Mouse (Mus musculus): ENCODE data around the gene Umodl1. TPM values are rescaled to one million over a fixed set of nuclear protein-coding genes. Genes with fewer than 3 reads are reported as not detected.

Gene Umodl1
- polyA plus RNA-seq, 1 experiment from 2014 or later, result not detected

DNA sequence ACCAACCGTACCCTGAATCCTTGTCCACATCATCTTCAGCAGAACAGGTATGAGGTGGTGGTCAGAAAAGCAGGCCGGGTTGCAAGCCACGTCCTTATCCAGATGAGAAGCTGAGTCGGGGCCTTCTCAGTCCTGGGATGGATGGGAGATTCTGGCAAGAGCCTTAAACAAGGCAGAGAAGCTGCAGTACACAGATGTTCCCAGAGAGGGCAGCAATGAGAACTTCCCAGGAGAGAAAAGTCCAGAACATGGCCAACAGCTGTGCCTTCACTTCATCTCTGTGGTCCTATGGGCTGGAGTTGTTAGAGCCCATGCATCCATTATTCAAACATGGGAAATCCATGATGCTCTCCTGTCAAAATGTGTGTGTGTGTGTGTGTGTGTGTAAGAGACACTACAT is 63.8 kb downstream of the Umodl1 start:
- peak; percentile 76 for DNase-seq (ENCODE audit: low spot score)
- peak; percentile 77 for TF ChIP-seq CTCF (IDR thresholded peaks at IDR 0.05; ENCODE audit: low read depth)
- TF ChIP-seq EP300 (optimal IDR thresholded peaks at IDR 0.05), result no peak
- H3K9me3 ChIP-seq (ENCODE audit: control insufficient read depth, low read length), result no peaks in the 10 kb centered on the region
- no peak overlapping the region for H3K27ac ChIP-seq (replicated peaks)
- no peak for ATAC-seq (ENCODE audit: low FRiP score, low TSS enrichment)
- no peak overlapping the region for H3K9ac ChIP-seq (ENCODE audit: low read length)
- no peak overlapping the region for H3K4me2 ChIP-seq (replicated peaks; ENCODE audit: low read depth)
- H3K27me3 ChIP-seq (ENCODE audit: control insufficient read depth, insufficient read depth, low read length), result no peaks in the 10 kb centered on the region
- 60% methylated on average over 4 of the region's 4 CpGs for WGBS
- no peaks in the 10 kb centered on the region for H3K36me3 ChIP-seq (ENCODE audit: control insufficient read depth, insufficient read depth, low read length)
- H3K4me3 ChIP-seq (ENCODE audit: low read depth, low read length), result no peak overlapping the region
- H3K4me1 ChIP-seq (replicated peaks; ENCODE audit: control insufficient read depth, insufficient read depth), result no peaks in the 10 kb centered on the region

DNA sequence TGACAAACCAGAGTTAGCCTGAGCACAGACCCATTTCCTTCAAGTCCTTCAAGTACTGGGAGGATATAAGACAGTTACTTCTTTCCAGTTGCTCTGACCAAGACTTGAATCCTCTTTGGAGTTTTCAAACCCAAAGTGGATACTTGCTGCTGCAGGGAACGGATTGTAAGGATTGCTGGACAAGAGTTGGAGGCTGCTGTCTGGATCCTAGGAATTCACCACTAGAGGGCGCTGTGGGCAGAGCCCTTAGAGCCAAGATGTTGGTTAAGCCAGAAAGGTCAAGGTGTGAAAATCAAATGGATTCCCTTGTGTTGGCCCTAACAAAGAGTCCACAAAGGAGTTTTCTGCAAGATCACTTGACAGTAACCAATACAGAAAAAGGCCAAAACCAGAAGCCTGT is 65.1 kb downstream of the Umodl1 start:
- H3K4me3 ChIP-seq (ENCODE audit: low read depth, low read length), result no peak overlapping the region
- ATAC-seq (ENCODE audit: low FRiP score, low TSS enrichment) (no peak), DNase-seq (ENCODE audit: low spot score) (peak; percentile 72)
- TF ChIP-seq EP300 (optimal IDR thresholded peaks at IDR 0.05), result no peak
- peak; percentile 87 for TF ChIP-seq CTCF (IDR thresholded peaks at IDR 0.05; ENCODE audit: low read depth)
- 12% methylated on average over 2 of the region's 2 CpGs for WGBS
- H3K4me1 ChIP-seq (replicated peaks; ENCODE audit: control insufficient read depth, insufficient read depth), result no peaks in the 10 kb centered on the region
- H3K27ac ChIP-seq (replicated peaks), result no peak overlapping the region
- H3K9me3 ChIP-seq (ENCODE audit: control insufficient read depth, low read length), result no peaks in the 10 kb centered on the region
- no peak overlapping the region for H3K4me2 ChIP-seq (replicated peaks; ENCODE audit: low read depth)
- H3K27me3 ChIP-seq (ENCODE audit: control insufficient read depth, insufficient read depth, low read length), result no peaks in the 10 kb centered on the region
- no peak overlapping the region for H3K9ac ChIP-seq (ENCODE audit: low read length)
- no peaks in the 10 kb centered on the region for H3K36me3 ChIP-seq (ENCODE audit: control insufficient read depth, insufficient read depth, low read length)

DNA sequence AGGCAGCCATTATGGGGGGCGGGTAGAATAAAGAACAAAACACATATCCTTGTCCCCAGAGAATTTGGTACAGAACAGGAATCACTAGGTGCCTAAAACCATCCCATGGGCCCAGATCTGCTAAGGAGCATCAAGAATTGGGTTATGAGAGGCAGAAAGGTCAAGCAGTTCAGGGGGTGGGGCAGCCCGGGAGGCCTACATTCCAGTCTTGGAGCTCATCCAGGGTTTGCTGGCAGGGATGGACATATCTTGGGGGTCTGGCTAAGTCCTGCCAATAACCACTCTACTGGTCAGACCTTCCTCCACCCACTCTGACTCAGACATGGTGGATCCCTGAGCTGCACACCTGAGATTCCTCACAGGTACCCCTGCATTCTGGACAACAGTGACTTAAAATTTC is 65.6 kb downstream of the Umodl1 start:
- WGBS, result 59% methylated on average over 2 of the region's 2 CpGs

DNA sequence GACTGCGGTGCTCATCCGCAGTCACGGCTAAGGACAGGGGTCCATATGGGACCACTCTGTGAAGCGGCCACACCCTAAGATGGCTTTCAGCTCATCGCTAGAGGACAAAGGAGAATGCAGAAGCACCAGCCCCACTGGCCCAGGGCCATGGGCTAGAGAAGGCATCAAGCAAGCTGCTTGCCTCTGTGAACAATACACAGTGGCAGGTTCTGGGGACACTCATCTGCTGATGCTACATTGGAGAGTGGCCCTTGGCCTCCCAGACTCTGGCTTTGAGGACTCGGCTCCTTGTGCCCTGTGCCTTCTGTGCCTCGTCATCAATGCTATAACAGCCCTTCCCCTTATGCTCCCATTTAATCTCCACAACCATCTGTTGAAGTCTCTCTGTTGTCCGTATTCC is 66.8 kb downstream of the Umodl1 start:
- H3K9ac ChIP-seq (ENCODE audit: low read length), result no peak overlapping the region
- 77% methylated on average over 8 of the region's 8 CpGs for WGBS
- no peak overlapping the region for H3K4me2 ChIP-seq (replicated peaks; ENCODE audit: low read depth)
- H3K27me3 ChIP-seq (ENCODE audit: control insufficient read depth, insufficient read depth, low read length), result no peaks in the 10 kb centered on the region
- H3K4me3 ChIP-seq (ENCODE audit: low read depth, low read length), result no peak overlapping the region
- no peak for DNase-seq (ENCODE audit: low spot score)
- H3K27ac ChIP-seq (replicated peaks), result no peak overlapping the region
- H3K9me3 ChIP-seq (ENCODE audit: control insufficient read depth, low read length), result no peaks in the 10 kb centered on the region
- H3K4me1 ChIP-seq (replicated peaks; ENCODE audit: control insufficient read depth, insufficient read depth), result no peaks in the 10 kb centered on the region
- ATAC-seq (ENCODE audit: low FRiP score, low TSS enrichment), result no peak
- no peaks in the 10 kb centered on the region for H3K36me3 ChIP-seq (ENCODE audit: control insufficient read depth, insufficient read depth, low read length)
- TF ChIP-seq EP300 (optimal IDR thresholded peaks at IDR 0.05) (no peak), CTCF (IDR thresholded peaks at IDR 0.05; ENCODE audit: low read depth) (no peak)

More for the DNA sequence above, 65.6 kb downstream of the Umodl1 start:
- Histone ChIP-seq H3K4me1 (replicated peaks; ENCODE audit: control insufficient read depth, insufficient read depth) (no peaks in the 10 kb centered on the region), H3K9me3 (ENCODE audit: control insufficient read depth, low read length) (no peaks in the 10 kb centered on the region), H3K4me2 (replicated peaks; ENCODE audit: low read depth) (no peak overlapping the region), H3K9ac (ENCODE audit: low read length) (no peak overlapping the region), H3K4me3 (ENCODE audit: low read depth, low read length) (no peak overlapping the region), H3K36me3 (ENCODE audit: control insufficient read depth, insufficient read depth, low read length) (no peaks in the 10 kb centered on the region), H3K27ac (replicated peaks) (no peak overlapping the region), H3K27me3 (ENCODE audit: control insufficient read depth, insufficient read depth, low read length) (no peaks in the 10 kb centered on the region)
- DNase-seq (ENCODE audit: low spot score) (no peak), ATAC-seq (ENCODE audit: low FRiP score, low TSS enrichment) (no peak)
- TF ChIP-seq CTCF (IDR thresholded peaks at IDR 0.05; ENCODE audit: low read depth) (no peak), EP300 (optimal IDR thresholded peaks at IDR 0.05) (no peak)

DNA sequence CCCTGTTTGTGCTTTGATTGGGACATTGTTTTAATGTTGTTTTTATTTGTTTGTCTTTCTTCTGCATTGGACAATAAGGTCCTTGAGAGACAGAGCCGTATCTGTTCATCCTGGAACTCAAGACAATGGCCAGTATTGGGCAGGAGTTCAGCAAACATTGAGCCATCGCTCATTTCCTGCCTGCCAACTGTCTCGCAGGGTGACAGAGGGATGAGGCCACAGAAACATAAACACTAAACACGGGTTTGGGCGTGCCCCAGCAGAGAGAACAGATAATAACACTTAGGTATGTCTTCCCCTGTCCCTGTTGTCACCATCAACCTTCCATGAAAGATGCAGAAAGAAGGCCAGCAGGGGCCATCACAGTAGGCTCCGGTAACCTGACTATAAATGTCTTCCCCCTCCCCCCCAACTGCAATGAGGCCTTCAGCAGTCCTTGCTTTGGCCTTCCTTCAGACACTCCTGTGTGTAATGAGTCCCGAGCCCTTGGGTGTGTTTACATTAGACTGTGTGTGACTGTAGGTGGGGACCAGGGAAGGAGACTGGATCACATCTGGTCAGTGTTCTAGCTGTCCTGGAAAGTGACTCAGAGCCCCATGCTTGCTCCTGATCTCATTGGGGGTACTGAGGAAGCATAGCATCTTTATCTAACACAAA is 69.8 kb downstream of the Umodl1 start:
- Histone ChIP-seq H3K9me3 (ENCODE audit: control insufficient read depth, low read length) (no peaks in the 10 kb centered on the region), H3K27ac (replicated peaks) (no peak overlapping the region), H3K4me2 (replicated peaks; ENCODE audit: low read depth) (no peak overlapping the region), H3K9ac (ENCODE audit: low read length) (no peak overlapping the region), H3K36me3 (ENCODE audit: control insufficient read depth, insufficient read depth, low read length) (no peaks in the 10 kb centered on the region), H3K4me1 (replicated peaks; ENCODE audit: control insufficient read depth, insufficient read depth) (no peaks in the 10 kb centered on the region), H3K4me3 (ENCODE audit: low read depth, low read length) (no peak overlapping the region), H3K27me3 (ENCODE audit: control insufficient read depth, insufficient read depth, low read length) (no peaks in the 10 kb centered on the region)
- TF ChIP-seq EP300 (optimal IDR thresholded peaks at IDR 0.05), result no peak
- no peak for TF ChIP-seq CTCF (IDR thresholded peaks at IDR 0.05; ENCODE audit: low read depth)
- ATAC-seq (ENCODE audit: low FRiP score, low TSS enrichment), result no peak
- DNase-seq (ENCODE audit: low spot score), result no peak
- WGBS, result 38% methylated on average over 7 of the region's 7 CpGs

DNA sequence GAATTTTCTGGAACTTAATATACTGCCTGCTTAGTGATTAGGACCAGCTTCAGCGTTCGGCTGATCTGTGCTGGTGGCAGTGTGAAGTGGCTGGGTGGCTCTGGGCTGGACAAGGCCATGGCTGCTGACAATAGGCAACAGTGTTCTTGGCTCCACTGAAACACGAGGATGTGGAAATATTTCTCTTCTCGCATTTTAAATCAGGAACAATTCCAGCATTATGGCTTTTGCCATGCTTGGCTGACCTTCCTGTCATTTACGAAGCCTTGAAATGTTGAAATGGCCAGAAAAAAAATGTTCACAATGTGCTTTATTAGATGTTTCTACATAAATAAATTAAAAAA is 70.3 kb downstream of the Umodl1 start:
- Histone ChIP-seq H3K9me3 (ENCODE audit: control insufficient read depth, low read length) (no peaks in the 10 kb centered on the region), H3K9ac (ENCODE audit: low read length) (no peak overlapping the region), H3K4me2 (replicated peaks; ENCODE audit: low read depth) (no peak overlapping the region), H3K36me3 (ENCODE audit: control insufficient read depth, insufficient read depth, low read length) (no peaks in the 10 kb centered on the region), H3K27me3 (ENCODE audit: control insufficient read depth, insufficient read depth, low read length) (no peaks in the 10 kb centered on the region), H3K27ac (replicated peaks) (no peak overlapping the region), H3K4me1 (replicated peaks; ENCODE audit: control insufficient read depth, insufficient read depth) (no peaks in the 10 kb centered on the region), H3K4me3 (ENCODE audit: low read depth, low read length) (no peak overlapping the region)
- no peak for ATAC-seq (ENCODE audit: low FRiP score, low TSS enrichment)
- DNase-seq (ENCODE audit: low spot score), result no peak
- WGBS, result 63% methylated on average over 5 of the region's 5 CpGs
- TF ChIP-seq EP300 (optimal IDR thresholded peaks at IDR 0.05) (no peak), CTCF (IDR thresholded peaks at IDR 0.05; ENCODE audit: low read depth) (no peak)
